Mouse (Mus musculus) central nervous system, embryonic 18 days (tissue): ENCODE data around the gene Olfr462. TPM values are rescaled to one million over a fixed set of nuclear protein-coding genes. Genes with fewer than 3 reads are reported as not detected.

Source experiments
- polyA plus RNA-seq: library from polyadenylated mRNA; depleted of rRNA; stranded (reverse); fragments of >200 nt; gene quantifications from 2 replicates; pipeline ENCODE4 v1.2.3, GENCODE M21; 2012; rRNA removed

The Olfr462 gene
- polyA plus RNA-seq = not detected in 2 replicates

GRCm38 (mm10) chr11:87892168-87892567, at the start of gene Olfr462:
Gene Olfr462, minus strand, starts transcription at chr11:87892268.

GRCm38 (mm10) chr11:87920966-87921365, 28.9 kb upstream of the Olfr462 start, which contains the start of gene Olfr464:
Gene Olfr464, minus strand, starts transcription at chr11:87920967.

GRCm38 (mm10) chr11:87897287-87897686, 5.2 kb upstream of the Olfr462 start, which contains the start of gene Olfr463:
Gene Olfr463, minus strand, starts transcription at chr11:87897387.

DNA sequence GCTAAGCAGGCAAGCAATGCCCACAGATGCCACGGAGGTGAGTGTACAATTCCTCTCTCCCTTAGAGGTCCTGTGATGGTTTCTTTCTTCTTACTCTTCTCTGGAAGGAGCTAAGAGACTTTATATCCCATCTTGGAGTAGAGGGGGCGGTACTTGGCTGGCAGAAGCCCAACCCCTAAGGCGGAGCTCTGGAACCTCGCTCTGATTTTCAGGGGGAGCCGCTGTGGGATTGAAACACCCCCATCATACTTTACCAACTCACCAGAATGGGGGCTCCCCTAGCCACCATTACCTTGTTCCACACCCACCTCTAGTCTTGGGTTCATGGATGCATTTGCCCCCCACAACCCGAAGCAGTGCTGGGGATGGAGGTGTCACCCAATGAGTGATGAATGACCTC, 16.6 kb downstream of the Olfr462 start, which contains the start of gene Epx:
Gene Epx (minus strand): TSS at position 101 of the 400 bp plus-strand sequence.

DNA sequence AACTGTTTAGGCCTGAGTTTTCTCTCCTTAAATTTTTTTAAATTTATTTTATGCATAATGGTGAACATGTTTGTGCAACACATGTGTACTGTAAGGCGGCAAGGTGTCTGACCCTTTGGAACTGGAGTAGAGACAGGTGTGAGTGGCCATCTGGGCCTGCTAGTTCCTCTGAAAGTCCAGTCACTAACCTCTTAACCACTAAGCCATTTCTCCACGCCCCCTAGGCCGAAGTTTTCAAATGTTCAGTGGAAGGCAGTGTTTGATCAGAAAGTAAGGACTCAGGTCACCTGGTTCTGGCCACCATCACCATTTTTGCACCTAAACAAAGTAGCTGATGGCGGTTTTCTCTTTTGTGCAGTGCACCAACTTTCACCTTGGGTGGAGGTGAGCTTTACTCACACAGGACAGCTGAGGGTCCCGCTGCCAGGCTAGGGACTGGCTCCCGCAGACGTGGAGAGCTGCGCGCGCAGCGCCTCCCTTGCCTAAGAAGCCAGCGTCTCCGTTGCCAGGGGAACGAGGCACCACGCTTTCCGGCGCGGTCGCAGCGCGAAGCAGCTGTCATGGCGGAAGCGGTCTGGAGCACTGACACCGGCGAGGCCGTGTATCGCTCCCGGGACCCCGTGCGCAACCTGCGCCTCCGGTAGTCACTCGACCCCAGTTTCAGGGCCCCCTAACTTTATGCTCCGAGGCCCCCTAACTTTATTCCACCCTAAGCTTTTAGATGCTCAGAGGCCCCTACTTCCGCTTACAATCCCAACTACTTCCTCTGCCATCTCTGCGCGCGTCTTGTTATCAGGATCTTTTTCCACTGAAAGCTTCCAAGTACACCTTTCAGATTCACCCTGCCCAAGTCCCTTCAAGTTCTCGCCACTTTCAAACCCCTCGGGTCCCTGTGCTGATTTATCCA, 39.1 kb downstream of the Olfr462 start, which contains the start of gene Mks1:
Gene Mks1 (plus strand): TSS at position 526 of the 907 bp plus-strand sequence.

Other genes starting within 250 kb of the Olfr462 start
- gene Rnf43, start 229.5 kb downstream of the Olfr462 start, polyA plus RNA-seq = 0.48 and 1.1 TPM in 2 replicates
- gene Supt4a, start 154.7 kb downstream of the Olfr462 start, polyA plus RNA-seq = 124 and 135 TPM in 2 replicates
- 193 and 207 TPM in 2 replicates for gene Tspoap1, start 131.7 kb downstream of the Olfr462 start, polyA plus RNA-seq
- gene Mpo, start 98.7 kb downstream of the Olfr462 start, polyA plus RNA-seq = 0.12 TPM in 2 replicates
- gene Lpo, start 64.0 kb downstream of the Olfr462 start, polyA plus RNA-seq = 1.9 and 2.4 TPM in 2 replicates
- gene Mks1, start 39.1 kb downstream of the Olfr462 start, polyA plus RNA-seq = 17.8 and 20.2 TPM in 2 replicates
- 0.27 and 0.52 TPM in 2 replicates for gene Epx, start 16.7 kb downstream of the Olfr462 start, polyA plus RNA-seq
- gene Olfr463, start 5.1 kb upstream of the Olfr462 start, polyA plus RNA-seq = not detected in 2 replicates
- 0.08 and 0.26 TPM in 2 replicates for gene Olfr464, start 28.7 kb upstream of the Olfr462 start, polyA plus RNA-seq
- gene Dynll2, start 95.3 kb upstream of the Olfr462 start, polyA plus RNA-seq = 292 and 293 TPM in 2 replicates
- gene Srsf1, start 155.1 kb upstream of the Olfr462 start, polyA plus RNA-seq = 393 and 417 TPM in 2 replicates
- gene Vezf1, start 176.0 kb upstream of the Olfr462 start, polyA plus RNA-seq = 29.7 and 30.5 TPM in 2 replicates
- 34.3 and 39.7 TPM in 2 replicates for gene Cuedc1, start 205.8 kb upstream of the Olfr462 start, polyA plus RNA-seq